Mouse (Mus musculus) B cell, adult 2 months (primary cell): ENCODE data around the gene Slc6a5.
"Not testable (repeated sequence)": the region's sequence is repeated elsewhere in the genome, so short reads cannot be mapped to it uniquely, and the experiment has no call there.

Experiments
- DNase-seq, 2 experiments: peaks; one replicate each; pipeline ENCODE4 v3.0.0; 2022

Slc6a5 gene

GRCm38 (mm10) chr7:49913728-49914328, 3.9 kb downstream of the Slc6a5 start:
- DNase-seq = no peak

- no peak for DNase-seq
Observed at GRCm38 (mm10) chr7:49914946-49915345, 5.0 kb downstream of the Slc6a5 start.

GRCm38 (mm10) chr7:49915471-49915870, 5.5 kb downstream of the Slc6a5 start:
- DNase-seq = no peak

GRCm38 (mm10) chr7:49919494-49919893, 9.5 kb downstream of the Slc6a5 start:
- DNase-seq = no peak

- DNase-seq = no peak
Observed at GRCm38 (mm10) chr7:49920751-49921150, 10.8 kb downstream of the Slc6a5 start.

- no peak for DNase-seq
Observed at GRCm38 (mm10) chr7:49922928-49923327, 13.0 kb downstream of the Slc6a5 start.

GRCm38 (mm10) chr7:49923376-49923775, 13.4 kb downstream of the Slc6a5 start:
- DNase-seq = peak; percentile 78 to 80

GRCm38 (mm10) chr7:49928571-49928970, 18.6 kb downstream of the Slc6a5 start:
- DNase-seq = no peak

GRCm38 (mm10) chr7:49929999-49930398, 20.1 kb downstream of the Slc6a5 start:
- no peak for DNase-seq

GRCm38 (mm10) chr7:49933386-49934115, 23.6 kb downstream of the Slc6a5 start:
- not testable (repeated sequence) for DNase-seq

- DNase-seq = no peak
Observed at GRCm38 (mm10) chr7:49936821-49937220, 26.9 kb downstream of the Slc6a5 start.

GRCm38 (mm10) chr7:49942023-49942422, 32.1 kb downstream of the Slc6a5 start:
- DNase-seq = no peak

- no peak for DNase-seq
Observed at GRCm38 (mm10) chr7:49942490-49942889, 32.5 kb downstream of the Slc6a5 start.

GRCm38 (mm10) chr7:49946691-49947090, 36.7 kb downstream of the Slc6a5 start:
- no peak for DNase-seq

GRCm38 (mm10) chr7:49953546-49954181, 43.7 kb downstream of the Slc6a5 start:
- DNase-seq = no peak

GRCm38 (mm10) chr7:49954834-49955233, 44.9 kb downstream of the Slc6a5 start:
- no peak for DNase-seq

GRCm38 (mm10) chr7:49957142-49957541, 47.2 kb downstream of the Slc6a5 start:
- no peak for DNase-seq

- no peak for DNase-seq
Observed at GRCm38 (mm10) chr7:49963764-49964163, 53.8 kb downstream of the Slc6a5 start.

GRCm38 (mm10) chr7:49969516-49969915, 59.6 kb downstream of the Slc6a5 start:
- no peak for DNase-seq

GRCm38 (mm10) chr7:49974841-49975440, 65.0 kb downstream of the Slc6a5 start, which contains the start of gene Nell1:
Gene Nell1, plus strand, starts transcription at chr7:49974864.
- no peak for DNase-seq

- no peak for DNase-seq
Observed at GRCm38 (mm10) chr7:49975441-49976121, 65.6 kb downstream of the Slc6a5 start.

- DNase-seq = no peak
Observed at GRCm38 (mm10) chr7:49981511-49982227, 71.7 kb downstream of the Slc6a5 start.
